Mouse (Mus musculus) inflammation-experienced regulatory T-cells, adult 6 months (primary cell): ENCODE measurements around the gene Ly6g6c. TPM values are rescaled to one million over a fixed set of nuclear protein-coding genes. Genes with fewer than 3 reads are reported as not detected.

ENCODE experiments used
- ATAC-seq: one replicate; pipeline ENCODE4 v1.8.0; 2017
- polyA plus RNA-seq, 3 experiments: library from polyadenylated mRNA; unstranded; fragments of 100-300 nt; shearing (Covaris generic); gene quantifications; one replicate each; pipeline ENCODE4 v1.2.1; 2017

Gene Ly6g6c
- not detected for polyA plus RNA-seq

DNA sequence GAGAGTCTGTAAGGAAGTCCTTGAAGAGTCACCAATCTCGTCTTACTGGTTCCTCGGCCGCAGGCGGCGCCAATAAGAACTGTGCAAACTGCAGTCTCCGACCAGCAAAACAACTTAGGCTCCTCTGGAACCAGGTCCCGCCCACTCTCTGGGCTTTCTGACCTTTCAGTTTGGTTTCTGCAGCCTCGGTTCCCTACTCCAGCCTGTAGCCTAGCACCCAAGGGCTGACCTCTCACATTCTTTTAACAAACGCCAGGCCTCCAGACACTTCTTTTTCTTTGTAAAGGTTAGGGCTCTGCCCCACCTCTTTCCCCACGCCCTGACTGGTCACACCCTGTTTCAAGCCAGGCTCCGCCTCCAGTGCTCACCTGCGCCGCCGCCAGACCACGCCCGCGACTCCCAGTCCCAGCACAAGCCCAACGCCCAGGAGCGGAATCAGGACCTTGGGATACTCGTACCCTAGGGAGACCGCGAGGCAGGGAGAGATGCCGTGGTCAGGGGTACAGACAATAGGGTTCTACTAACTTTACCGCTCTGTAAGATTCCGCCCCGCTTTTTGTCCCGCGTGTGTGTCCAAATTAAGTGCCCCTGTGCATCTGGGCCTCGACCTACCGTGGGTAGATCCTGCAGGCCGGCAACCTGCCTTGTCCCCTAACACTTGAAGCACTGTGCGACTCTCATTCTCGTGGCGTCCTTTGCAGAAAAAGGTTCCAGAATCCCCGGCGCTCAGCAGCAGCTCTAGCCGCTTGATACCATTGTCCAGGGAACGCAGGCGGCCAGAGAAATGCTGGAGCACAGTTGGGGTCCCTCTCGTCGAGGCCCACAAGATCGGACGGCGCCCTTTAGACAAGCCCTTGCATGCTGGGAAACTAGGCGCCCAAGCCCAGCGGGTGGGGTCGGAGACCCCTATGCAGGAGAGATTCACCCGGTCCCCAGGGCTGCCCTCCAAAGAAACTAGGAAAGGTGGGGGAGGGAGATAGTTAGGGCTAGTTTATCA, at the start of gene Ly6g6c:
Gene Ly6g6c (plus strand): TSS at position 438 of the 997 bp plus-strand sequence.
- no peak for ATAC-seq

DNA sequence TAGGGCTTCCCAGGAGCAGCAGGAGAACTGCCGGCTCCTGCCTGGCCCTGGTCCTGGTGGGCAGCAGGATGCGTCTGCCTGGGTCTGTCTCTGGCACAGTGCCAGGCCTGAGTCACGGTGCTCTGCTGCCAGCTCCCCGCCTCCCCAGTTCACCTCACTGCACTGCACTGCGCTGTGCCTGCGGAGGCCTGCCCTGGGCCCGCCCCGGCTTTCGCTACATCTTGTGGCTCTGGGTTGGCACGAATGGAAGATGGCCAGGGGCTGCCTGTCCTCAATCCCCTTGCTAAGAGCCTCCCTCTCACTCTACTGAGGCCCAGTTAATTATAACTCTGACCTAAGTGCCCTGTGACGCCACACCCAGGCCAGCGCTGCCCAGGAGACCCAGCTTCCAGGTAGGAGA, 48.8 kb upstream of the Ly6g6c start, which contains the start of gene Vwa7:
Gene Vwa7 (plus strand): TSS at position 204 of the 400 bp plus-strand sequence.
- ATAC-seq, result no peak

DNA sequence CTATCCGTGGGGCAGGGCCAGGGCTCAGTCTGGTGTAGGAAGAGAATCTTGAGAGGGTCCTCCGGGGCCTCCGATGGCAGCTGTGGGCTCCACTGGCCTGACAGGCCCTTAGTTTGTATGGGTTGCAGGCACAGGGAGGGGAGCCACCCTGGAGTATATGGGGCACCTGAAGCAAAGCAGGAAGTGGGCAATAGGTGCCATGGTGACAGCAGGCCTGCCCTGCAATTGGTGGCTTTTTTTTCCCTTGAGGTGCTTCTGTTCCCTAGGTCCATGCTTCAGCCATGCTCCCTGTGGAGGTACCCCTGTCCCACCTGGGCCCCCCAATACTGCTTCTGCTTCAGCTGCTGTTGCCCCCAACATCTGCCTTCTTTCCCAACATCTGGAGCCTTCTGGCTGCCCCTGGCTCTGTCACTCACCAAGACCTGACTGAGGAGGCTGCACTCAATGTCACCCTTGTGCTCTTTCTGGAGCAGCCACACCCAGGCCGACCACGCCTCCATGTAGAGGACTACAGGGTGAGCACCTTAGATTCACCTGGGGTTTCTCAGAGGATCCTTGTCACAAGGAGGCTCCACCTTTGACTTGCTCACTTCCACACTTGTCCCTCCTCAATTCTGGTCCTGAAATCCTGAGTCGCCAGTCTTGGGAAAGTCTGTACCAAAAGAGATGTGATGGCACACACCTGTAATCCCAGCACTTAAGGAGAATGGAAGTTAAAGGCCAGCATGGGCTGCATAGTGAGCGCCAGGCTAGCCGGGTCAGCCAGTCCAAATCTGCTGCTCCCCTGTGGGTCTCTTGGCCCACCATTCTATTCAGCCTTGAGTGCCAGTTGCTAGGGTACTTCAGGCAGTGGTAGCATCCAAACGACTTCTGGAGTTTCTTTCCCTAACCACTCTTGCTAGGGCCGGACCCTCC, 48.1 kb upstream of the Ly6g6c start:
- peak; percentile 50 for ATAC-seq

DNA sequence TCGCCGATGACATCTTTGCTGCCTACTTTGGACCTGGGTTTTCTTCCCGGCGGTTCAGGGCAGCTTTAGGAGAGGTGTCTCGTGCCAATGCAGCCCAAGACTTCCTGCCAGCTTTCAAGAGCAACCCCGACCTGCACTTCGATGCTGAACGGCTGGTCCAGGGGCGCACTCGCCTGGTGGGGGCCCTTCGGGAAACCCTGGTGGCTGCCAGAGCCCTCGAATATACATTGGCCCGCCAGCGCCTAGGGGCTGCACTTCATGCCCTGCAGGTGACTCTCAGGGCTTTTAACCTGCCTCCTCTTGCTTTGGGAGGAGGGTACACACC, 47.5 kb upstream of the Ly6g6c start:
- no peak for ATAC-seq

DNA sequence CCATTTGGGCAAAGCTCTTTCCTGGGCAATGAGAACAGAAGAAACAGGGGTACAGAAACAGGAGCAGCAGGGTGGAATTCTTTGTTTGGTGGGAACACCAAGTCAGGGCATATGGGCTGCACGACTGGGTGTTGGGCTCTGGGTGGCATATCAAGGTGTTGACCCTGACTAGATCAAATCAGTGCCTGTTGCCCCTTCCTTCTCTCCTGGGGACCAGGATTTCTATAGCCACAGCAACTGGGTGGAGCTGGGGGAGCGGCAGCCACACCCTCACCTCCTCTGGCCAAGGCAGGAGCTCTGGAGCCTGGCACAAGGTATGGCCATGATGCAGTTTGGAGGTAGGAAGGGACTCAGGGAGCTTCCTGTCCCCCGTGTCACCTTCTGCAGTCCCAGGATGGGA, 47.0 kb upstream of the Ly6g6c start:
- ATAC-seq, result no peak

DNA sequence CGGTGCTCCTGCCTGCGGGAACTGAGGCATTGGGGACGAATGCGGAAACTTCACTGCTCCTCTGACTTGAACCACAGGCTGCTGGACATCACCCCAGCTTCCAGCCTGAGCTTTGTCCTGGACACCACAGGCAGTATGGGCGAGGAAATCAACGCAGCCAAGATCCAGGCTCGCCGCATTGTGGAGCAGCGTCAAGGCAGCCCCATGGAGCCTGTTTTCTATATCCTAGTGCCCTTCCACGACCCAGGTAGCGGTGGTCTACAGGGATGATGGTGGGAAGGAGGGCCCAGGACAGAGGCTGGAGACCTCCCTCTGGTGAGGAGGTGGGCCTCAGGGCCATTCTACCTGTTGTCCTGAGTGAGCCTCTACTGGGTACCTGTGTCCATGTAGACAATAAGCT, 45.3 kb upstream of the Ly6g6c start:
- no peak for ATAC-seq

DNA sequence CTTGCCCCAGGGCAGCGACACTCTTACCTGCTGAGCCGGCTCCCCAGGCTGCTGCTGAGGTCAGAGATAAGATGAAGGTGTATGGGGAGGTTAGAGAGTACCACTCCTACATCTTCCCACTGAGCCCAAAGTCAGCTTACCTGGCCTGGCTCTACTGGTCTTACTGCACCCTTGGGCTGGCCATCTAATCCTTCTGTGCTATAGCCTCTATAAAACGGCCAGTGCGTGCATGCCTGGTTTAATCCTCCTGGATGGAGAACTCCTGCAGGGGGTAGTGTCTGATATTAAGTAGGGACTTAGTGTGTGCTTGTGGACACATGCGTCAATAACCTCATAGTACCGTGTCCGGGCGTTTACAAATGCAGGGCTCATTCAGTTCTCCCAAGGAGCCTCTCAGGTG, 44.6 kb upstream of the Ly6g6c start:
- no peak for ATAC-seq

DNA sequence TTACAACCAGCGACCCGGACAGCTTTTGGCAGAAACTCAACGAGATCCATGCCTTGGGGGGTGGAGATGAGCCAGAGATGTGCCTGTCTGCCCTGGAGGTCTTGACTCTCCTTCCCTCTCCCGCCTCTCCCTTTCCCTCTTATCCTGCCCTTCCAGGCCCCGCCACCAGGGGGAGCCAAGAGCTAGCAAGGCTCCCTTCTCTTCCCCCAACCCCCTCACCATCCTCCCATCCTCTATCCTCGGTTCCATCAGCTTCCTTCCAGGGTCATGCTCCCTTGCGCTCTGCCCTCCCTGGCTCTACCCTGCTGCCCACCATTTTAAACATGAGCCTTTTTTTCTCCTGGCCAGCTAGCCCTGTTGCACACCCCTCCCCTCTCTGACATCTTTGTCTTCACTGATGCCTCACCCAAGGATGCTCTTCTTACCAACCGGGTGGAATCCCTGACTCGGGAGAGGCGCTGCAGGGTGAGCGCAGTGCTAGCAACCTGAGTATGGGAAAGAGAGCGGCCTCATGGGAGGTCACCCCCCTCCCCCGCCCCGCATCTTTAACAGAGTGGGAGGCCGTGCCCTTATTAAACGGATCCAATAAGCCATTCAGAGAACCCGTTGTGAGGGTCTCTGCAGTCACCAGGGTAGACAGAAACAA, 43.9 kb upstream of the Ly6g6c start:
- peak; percentile 65 for ATAC-seq

DNA sequence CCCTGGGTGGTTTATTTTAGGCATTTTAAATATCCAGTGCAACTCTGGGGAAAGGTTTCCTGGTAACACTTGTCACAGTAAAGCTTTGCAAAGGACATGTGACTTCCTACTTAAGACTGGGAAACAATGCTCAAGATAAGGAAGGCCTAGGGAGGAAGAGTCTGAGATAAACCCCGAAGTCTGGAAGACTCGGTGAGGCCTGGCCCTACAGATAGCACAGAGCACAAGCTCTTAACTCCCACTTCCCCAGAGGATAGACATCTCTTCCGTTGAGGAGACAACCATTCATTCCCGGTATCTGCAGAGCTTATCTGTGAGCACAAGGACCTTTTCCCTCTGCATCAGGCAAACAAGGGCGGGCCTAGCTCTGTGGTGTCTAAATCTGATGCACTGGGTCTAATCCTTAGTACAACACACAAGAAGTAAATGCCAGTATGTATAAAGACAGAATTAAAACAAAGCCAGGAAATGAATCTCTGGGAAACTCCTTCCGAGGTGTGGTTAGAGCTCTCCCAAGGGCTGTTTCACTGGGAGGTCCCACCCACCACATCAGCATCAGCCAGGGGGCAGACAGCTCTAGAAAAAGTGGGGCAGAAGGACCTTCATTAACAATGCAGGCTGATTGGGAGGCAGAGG, 43.2 kb upstream of the Ly6g6c start:
- no peak for ATAC-seq

DNA sequence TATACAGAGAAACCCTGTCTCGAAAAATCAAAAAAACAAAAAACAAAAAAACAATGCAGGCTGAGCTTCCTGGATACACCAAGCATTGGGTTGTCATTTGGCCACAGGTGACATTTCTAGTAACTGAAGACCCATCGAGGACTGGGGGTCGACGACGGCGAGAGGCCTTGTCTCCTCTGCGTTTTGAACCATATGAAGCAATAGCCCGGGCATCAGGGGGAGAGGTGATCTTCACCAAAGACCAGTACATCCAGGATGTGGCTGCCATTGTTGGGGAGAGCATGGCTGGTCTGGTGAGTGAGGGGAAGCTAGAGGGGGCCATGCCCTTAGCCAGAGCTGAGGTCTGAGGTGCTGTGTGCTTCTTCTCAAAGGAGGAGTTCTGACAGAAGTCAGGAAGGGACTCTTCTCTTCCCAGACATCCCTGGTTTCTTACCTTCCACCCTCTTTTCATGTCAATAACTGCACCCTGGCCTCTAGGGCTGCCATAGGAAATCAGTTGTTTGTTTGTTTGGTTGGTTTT, 42.6 kb upstream of the Ly6g6c start:
- no peak for ATAC-seq

DNA sequence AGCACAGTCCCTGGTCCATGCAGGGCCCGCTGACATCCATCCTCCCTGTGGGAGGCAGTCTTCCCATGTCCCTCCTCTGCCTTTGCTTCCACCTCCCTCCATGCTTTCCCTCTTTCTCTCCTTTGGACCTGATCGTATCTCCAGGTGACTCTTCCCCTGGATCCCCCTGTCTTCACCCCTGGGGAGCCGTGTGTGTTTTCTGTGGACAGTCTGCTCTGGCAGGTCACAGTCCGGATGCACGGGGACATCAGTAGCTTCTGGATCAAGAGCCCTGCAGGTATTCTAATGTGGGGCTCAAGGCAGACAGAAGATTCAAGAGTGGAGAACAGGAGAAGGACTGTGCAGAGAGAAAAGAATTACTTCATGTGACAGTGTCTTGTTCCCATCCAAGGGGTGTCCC, 42.0 kb upstream of the Ly6g6c start:
- ATAC-seq, result no peak

DNA sequence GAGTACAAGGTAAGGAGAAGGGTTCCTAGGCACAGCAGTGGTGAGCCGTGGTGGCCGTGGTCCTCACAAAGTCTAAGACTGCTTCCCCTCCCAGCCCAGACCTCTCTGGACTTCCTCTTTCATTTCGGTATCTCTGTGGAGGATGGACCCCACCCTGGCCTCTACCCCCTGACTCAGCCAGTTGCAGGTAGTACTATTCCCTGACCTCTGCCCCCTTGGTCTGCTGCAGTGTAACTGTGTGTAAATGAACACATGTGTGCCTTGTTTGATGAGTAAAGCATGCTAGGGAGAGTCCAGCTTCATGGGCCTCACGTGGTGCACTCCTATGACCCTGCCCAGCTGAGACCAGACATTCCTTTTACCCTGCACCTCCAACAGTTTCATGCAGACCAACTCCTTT, 41.4 kb upstream of the Ly6g6c start:
- no peak for ATAC-seq

DNA sequence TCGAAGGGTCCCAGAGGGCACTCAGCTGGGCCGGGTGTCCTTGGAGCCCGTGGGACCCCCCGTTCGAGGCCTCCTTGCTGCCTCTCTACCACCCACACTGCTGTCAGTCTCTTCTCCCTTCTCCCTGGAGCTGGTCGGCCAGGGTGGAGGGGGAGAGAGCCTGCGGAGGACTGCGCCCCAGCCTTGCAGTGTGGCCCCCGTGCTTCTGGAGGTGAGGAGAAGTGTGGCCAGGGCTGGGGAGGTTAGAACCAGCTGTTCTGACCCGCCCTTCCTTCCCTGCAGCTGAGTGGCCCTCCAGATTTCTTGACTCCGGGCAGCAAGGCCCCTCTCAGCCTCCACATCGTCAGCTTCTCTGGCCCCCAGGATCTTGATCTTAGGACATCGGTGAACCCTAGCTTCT, 40.9 kb upstream of the Ly6g6c start:
- no peak for ATAC-seq

DNA sequence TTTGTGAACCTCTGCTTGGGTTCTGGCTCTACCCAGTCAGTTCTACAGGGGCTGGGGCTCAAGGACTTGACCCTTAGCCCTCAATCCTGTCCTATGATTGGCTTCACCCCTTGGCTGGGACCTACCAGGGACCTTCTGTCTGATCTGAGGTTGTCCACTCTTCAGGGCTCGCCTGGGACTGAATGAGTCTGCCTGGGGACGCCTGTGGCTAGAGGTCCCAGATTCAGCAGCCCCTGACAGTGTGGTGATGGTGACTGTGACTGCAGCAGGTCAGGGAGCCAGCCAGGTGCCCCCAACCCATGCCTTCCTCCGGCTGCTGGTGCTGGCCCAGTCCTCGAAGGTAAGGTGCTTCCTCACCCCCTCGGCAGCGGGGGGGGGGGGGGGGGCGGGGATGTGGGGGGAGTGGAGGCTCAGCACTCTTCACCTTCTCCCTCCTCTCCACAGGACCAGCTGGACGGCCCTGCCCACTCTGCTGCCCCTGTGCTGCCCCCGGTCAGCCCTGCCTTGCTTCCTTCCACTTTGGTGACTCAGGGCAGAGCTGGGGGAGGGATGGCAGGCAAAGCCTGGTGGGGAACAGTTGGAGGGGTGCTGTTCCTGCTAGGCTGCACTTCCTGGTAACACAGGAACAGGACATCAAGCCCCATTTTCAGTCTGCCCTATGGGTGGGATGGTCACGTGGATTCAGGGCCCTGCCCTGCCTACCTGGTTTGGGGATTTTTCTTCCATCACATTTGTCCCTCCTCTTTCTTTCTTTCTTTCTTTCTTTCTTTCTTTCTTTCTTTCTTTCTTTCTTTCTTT, 40.3 kb upstream of the Ly6g6c start:
- no peak for ATAC-seq

DNA sequence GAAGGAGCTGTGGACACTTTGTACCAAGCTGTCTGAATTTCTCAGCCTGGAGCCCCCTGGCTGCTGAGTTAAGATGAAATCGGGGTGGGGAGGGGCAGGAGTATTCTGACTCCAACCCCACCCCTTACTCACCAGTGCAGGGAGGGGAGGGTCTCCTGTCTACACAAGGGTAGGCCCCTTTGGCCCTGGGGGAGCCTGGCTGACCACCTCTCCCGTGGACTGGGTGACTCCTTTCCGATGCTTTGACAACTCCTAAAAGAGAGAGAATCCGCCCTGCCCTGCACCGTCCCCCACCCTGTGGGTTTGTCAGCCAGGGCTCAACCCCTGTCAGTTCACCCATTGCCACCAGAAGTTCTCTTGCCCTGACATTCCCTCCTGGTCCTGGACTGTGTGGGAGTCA, 39.0 kb upstream of the Ly6g6c start:
- no peak for ATAC-seq

DNA sequence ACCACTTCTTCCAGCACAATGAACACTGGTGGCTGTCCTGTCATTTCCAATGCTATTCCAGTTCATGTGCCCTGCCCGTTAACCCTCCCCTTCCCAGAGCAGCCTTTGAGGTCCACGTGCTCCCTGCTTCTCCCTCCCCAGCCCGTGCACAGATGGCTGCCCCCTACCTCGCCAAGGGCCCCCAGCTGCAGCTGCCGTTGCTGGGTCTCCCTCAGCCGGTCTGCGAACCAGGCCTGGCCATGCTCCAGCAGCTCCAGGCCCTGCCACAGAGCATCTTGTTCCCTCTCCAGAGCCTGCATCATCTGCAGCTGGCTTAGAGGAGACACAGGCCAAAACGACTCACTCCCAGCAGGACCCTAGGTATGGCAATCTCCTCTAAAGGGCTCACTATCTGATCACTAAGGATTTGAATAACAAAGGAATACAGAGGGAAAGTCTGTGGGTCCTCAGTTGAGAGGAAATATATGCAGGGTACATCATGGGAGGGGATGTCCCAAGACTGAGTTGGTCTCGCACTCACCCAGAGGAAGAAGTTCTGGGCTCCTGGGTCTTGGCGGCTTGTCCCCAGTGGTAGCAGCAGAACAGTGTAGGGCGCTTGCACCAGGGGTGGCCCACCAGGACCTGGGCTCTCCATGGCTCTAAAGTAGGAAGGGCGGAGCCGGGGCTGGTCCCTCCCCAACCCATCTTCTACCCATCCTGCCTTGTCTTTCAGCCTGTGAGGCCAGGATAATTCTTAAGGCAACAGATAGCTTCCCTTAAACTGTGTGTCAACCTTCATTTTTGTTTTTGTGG, 37.7 kb upstream of the Ly6g6c start, which contains the start of gene Sapcd1:
Gene Sapcd1 (minus strand): TSS at position 740 of the 792 bp plus-strand sequence.
- ATAC-seq, result peak; percentile 50

DNA sequence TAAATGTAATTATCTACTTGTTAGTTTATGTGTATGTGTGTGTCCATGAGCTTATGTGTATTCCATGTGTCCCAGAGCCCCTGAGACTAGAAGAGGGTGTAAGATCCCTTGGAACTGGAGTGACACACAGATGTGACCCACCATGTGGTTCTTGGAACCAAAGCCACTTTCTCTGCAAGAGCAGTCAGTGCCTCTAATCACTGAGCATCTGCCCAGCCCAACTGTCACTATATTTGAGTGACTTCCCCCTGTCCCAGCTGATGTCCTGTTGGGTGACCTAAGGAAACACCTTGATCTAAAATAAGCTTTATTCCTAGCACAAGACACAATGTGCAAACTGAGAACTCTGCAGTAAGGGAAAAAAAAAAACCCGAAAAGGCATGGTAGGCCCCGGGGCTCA, 36.9 kb upstream of the Ly6g6c start:
- no peak for ATAC-seq

DNA sequence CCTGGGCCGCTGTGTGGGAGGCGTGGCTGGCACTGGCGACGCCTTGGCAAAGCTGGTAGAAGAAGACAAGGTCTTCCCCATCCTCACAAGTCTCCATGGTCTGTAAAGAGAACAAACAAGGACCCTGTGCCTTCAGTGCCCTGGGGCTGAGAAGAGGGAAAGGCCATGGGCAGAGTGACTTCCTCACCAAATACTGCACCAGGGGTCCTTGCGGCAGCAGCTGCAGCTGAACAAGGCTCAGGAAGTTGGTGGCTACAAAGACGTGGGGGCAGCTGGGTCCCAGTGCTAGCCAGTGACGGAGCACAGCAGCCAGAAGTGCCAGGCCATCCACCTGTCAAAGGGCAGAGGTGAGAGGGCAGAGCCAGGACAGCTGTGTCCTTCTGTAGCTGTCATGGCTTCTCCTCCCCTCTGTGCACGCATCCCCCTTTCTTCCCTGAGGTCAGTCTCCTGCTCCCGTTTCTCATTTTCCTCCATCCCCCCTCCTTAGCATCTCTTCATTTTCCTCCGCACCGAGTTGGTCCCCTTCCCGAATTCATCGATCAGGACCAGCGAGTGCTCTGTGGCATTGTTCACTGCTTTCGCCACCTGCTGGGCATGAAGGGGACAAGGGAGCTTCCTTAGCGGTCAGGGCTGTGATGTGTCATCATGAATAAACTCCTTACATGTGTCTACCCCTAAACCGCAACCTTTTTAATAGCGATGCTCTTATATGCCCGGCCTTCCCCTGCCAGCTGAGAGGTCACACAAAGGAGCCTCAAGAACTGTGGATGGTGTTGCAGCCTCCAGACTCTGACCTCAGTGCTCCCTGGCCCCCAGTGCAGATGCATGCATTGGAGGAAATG, 35.3 kb upstream of the Ly6g6c start:
- ATAC-seq, result no peak

DNA sequence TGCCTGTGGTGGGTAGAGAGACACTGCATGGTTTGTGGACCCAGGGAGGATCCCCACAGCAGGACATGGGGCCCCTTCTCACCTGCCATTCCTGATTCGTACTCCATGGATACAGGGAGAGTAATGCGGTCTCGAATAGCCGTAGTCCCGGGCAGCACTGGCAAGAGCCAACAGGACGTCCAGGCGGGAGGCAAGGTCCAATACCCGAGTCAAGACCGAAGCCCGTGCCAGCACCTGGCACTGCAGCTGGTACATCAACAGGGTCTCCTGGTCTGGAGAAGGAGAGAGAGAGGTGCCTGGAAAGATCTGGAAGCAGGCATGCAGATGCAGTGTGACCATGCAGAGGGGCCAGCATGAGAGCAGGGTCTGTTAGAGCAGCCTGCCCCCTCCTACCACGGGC, 33.9 kb upstream of the Ly6g6c start:
- ATAC-seq, result no peak
